Mouse (Mus musculus) embryonic facial prominence, embryonic 15.5 days (tissue): ENCODE results near the gene Hepacam. TPM values are rescaled to one million over a fixed set of nuclear protein-coding genes. Genes with fewer than 3 reads are reported as not detected.

Source experiments
- ATAC-seq: fragments of 200-750 bp; cut with Nextera tagmentation; 2 replicates; pipeline ENCODE4 v1.8.0; 2017; ENCODE audit warnings: low read depth, moderate TSS enrichment; ENCODE audit not compliant: insufficient number of reproducible peaks, low FRiP score, low TSS enrichment
- H3K27ac ChIP-seq: fragments of 300-500 bp; sonication (generic); replicated peaks from 2 replicates; pipeline ENCODE4 v1.5.1; 2015; ENCODE audit warnings: mild to moderate bottlenecking, inconsistent platforms
- H3K27me3 ChIP-seq: fragments of 300-500 bp; sonication (generic); 2 replicates; pipeline ENCODE4 v1.6.1; 2015; ENCODE audit warnings: inconsistent platforms
- H3K36me3 ChIP-seq: fragments of 300-500 bp; sonication (generic); 2 replicates; pipeline ENCODE4 v1.6.1; 2015; ENCODE audit warnings: mild to moderate bottlenecking, inconsistent platforms
- H3K4me1 ChIP-seq: fragments of 300-500 bp; sonication (generic); 2 replicates; pipeline ENCODE4 v1.6.1; 2015; ENCODE audit warnings: inconsistent platforms
- H3K4me2 ChIP-seq: fragments of 300-500 bp; sonication (generic); replicated peaks from 2 replicates; pipeline ENCODE4 v1.6.1; 2015; ENCODE audit warnings: mild to moderate bottlenecking, inconsistent platforms
- H3K4me3 ChIP-seq: fragments of 300-500 bp; sonication (generic); replicated peaks from 2 replicates; pipeline ENCODE4 v1.5.1; 2015; ENCODE audit warnings: mild to moderate bottlenecking, inconsistent platforms
- H3K9ac ChIP-seq: fragments of 300-500 bp; sonication (generic); 2 replicates; pipeline ENCODE4 v1.6.1; 2015; ENCODE audit warnings: inconsistent platforms
- H3K9me3 ChIP-seq: fragments of 300-500 bp; sonication (generic); replicated peaks from 2 replicates; pipeline ENCODE4 v1.6.1; 2016; ENCODE audit warnings: inconsistent platforms
- WGBS: fragments of 180-500 bp; shearing (Covaris S2); methylation state at CpG from one replicate; pipeline ENCODE4 v1.1.7; 2015; 5-methylcytosine and 5-hydroxymethylcytosine counted together
- polyA plus RNA-seq: library from polyadenylated mRNA; unstranded; fragments of >200 nt; fragmentation: Nextera tagmentation; extraction: Ambion mirVana; gene quantifications from 2 replicates; pipeline ENCODE4 v1.2.1, GENCODE M21; 2015

The Hepacam gene
- polyA plus RNA-seq, 1 experiment from 2014 or later: 0.64 TPM

DNA sequence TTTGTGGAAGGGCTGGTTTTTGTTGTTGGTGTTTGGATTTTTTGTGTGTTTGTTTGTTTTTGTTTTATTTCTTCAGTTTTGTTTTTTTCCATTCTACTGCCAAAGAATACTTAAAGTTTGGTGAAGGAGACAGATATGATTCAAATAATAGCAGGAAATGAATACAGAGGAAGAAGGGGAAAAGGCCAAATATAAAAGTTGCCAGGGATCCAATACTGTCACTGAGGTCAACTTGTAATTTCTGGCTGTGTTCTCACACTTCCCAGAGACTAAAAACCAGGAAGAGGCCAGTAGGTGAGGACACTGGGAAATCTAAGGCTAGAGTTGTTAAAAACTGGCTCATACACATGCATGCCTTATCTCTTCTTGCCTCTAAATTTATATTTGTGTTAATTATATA, 5.1 kb upstream of the Hepacam start:
- ATAC-seq: no peak
- H3K36me3 ChIP-seq: no peaks in the 10 kb centered on the region
- no peak overlapping the region for H3K4me3 ChIP-seq
- no peak overlapping the region for H3K27ac ChIP-seq
- H3K9ac ChIP-seq: no peak overlapping the region
- no peak overlapping the region for H3K4me2 ChIP-seq
- H3K9me3 ChIP-seq: no peaks in the 10 kb centered on the region
- H3K4me1 ChIP-seq: peaks cover 6% of the 10 kb centered on the region; the same call in 1 of the 2 replicates
- no peaks in the 10 kb centered on the region for H3K27me3 ChIP-seq

DNA sequence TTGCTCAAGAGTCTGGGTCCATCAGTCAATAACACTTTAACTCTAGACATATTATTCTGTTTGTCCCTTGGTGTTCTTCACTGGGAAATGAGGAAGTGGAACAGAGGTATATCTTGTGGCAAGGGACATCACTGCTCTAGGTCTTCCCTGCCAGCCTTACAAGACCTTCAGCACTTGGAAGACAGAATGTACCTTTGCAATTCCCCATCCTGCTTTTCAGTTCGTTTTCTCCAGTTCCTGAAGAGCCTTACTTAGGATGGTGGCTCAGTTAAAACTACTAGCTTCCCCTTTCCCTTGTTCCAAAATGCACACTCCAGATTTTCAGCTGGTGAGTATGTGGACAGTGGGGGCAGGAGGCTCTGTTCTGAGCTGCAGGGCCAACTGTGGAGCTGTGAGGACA, 4.3 kb upstream of the Hepacam start:
- no peak for ATAC-seq
- Histone ChIP-seq H3K27ac (no peak overlapping the region), H3K4me2 (no peak overlapping the region), H3K4me1 (peaks cover 6% of the 10 kb centered on the region; the same call in 1 of the 2 replicates), H3K36me3 (no peaks in the 10 kb centered on the region), H3K27me3 (no peaks in the 10 kb centered on the region), H3K4me3 (no peak overlapping the region), H3K9me3 (no peaks in the 10 kb centered on the region), H3K9ac (no peak overlapping the region)
- 50% methylated on average over 1 of the region's 1 CpGs for WGBS

DNA sequence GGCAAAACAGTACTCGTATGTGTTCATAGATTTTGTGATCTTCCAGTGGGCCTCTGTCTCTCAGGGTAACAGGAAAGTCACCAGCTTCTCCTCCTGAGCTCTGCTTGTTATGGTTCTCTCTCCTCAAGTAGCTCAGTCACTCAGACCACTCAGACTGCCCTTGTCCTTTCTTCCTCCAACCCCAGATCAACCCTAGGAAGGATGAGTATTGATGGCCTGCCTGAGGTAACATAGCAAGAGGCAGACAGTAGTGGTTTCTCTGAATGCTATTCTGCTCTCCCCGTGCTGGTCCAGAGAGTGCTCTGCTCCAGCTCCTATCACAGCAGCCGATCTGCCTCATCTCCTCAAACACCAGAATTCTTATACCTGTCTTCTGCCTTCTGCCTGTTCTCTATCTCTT, 3.6 kb upstream of the Hepacam start:
- Histone ChIP-seq H3K9me3 (no peaks in the 10 kb centered on the region), H3K4me2 (no peak overlapping the region), H3K4me1 (peaks cover 6% of the 10 kb centered on the region; the same call in 1 of the 2 replicates), H3K36me3 (no peaks in the 10 kb centered on the region), H3K9ac (no peak overlapping the region), H3K4me3 (no peak overlapping the region), H3K27ac (no peak overlapping the region), H3K27me3 (no peaks in the 10 kb centered on the region)
- ATAC-seq: no peak
- WGBS: 67% methylated on average over 3 of the region's 3 CpGs

DNA sequence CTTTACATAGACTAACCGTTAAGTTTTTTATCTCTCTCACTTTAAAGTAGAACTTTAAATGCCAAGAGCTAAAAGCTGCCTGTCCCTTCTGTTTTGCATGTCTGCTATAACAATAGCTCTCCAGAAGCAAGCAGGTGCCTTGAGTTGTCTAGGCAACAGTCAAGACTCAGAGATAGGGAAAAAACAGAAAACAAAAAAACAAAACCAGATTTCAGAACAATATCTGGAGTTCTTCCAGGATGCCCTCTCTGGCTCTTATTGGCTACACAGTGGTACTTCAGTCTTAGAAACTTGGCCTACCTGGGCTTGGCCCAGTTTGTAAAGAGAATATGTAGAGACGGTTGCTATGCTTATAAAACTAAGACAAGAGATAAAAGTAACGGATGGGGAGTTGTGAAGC, 2.8 kb upstream of the Hepacam start:
- Histone ChIP-seq H3K27me3 (no peaks in the 10 kb centered on the region), H3K4me2 (no peak overlapping the region), H3K9me3 (no peaks in the 10 kb centered on the region), H3K27ac (no peak overlapping the region), H3K9ac (no peak overlapping the region), H3K4me3 (no peak overlapping the region), H3K36me3 (no peaks in the 10 kb centered on the region), H3K4me1 (peaks cover 4% of the 10 kb centered on the region; the same call in 1 of the 2 replicates)
- ATAC-seq: no peak
- 78% methylated on average over 3 of the region's 3 CpGs for WGBS

DNA sequence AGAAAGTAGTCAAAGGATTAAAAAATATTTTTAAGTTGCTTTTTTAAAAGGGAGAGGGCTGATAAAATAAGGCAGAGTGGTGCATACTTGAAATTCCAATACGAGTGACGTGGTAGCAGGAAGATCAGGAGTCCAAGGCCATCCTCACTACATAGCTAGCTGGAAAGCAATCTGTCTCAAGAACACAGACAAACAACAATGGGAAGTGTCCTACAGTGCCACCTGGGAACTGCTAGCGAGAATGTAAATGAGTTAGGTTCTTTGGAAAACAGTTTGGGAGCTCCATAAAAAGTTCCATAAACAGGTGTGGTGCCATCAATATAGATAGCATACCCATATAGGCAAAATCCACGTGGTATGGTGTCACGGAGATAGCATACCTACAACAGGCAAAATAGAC, 1.4 kb upstream of the Hepacam start:
- H3K9ac ChIP-seq: no peak overlapping the region
- ATAC-seq: no peak
- no peak overlapping the region for H3K4me2 ChIP-seq
- H3K4me3 ChIP-seq: no peak overlapping the region
- no peaks in the 10 kb centered on the region for H3K27me3 ChIP-seq
- no peaks in the 10 kb centered on the region for H3K4me1 ChIP-seq
- 58% methylated on average over 5 of the region's 5 CpGs for WGBS
- H3K27ac ChIP-seq: no peak overlapping the region
- no peaks in the 10 kb centered on the region for H3K9me3 ChIP-seq
- H3K36me3 ChIP-seq: no peaks in the 10 kb centered on the region

DNA sequence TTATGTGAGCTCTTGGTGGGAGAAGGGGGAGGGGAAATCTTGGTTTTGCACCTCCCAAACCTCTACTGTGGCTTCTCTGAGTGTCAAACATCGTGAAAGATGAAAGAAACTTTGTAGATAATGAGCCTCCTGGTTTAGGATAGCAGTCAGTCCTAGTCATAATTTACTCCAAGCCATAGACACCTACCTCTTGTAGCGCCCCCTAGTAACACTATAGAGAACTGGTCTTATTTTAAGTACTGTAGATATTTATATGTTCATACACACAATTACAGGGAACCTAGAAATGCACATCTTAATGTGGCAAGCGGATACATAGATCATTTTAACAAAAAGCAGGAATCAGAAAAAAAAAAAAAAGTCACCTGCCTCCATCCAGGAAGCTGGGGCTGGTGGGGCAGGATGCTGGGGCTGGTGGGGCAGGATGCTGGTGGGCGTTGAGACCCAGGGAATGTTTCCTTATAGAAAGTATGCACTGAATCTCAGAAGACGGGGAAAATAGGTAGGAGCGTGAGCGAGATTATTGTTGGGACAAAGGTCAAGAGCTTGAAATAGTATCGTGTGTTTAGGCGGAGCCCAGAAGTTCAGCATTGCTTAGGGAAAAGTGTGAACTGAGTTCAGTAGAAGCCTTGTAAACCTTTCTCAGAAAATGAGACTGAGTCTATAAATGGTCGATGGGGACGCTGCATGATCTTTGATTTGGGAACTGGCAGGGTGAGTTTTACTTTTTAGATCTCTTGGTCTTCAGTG, 1.1 kb downstream of the Hepacam start:
- H3K4me3 ChIP-seq: no peak overlapping the region
- H3K9me3 ChIP-seq: no peaks in the 10 kb centered on the region
- no peaks in the 10 kb centered on the region for H3K27me3 ChIP-seq
- no peak overlapping the region for H3K9ac ChIP-seq
- no peaks in the 10 kb centered on the region for H3K36me3 ChIP-seq
- no peak for ATAC-seq
- H3K4me2 ChIP-seq: no peak overlapping the region
- no peak overlapping the region for H3K27ac ChIP-seq
- H3K4me1 ChIP-seq: no peaks in the 10 kb centered on the region
- 72% methylated on average over 11 of the region's 11 CpGs for WGBS

DNA sequence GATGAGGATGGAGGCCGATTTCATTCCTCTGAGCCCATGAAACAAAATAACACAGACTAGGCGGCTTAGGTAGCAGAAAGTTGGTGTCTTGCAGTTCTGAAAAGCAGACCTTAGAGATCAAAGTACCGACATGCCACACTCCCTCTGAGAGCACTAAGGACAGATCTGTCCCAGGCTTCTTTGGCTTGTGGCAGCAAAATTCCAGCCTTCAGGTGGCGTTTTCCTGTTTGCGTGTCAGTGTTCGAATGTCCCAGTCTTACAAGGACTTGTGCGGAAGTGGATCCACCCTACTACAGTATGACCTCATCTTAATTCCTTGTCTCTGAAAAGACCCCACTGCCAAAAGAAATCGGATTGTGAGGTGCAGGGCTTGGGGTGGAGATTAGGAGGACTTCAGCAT, 1.7 kb downstream of the Hepacam start:
- H3K4me2 ChIP-seq: no peak overlapping the region
- no peaks in the 10 kb centered on the region for H3K36me3 ChIP-seq
- ATAC-seq: no peak
- H3K4me3 ChIP-seq: no peak overlapping the region
- H3K27me3 ChIP-seq: no peaks in the 10 kb centered on the region
- H3K9ac ChIP-seq: no peak overlapping the region
- 75% methylated on average over 8 of the region's 8 CpGs for WGBS
- no peaks in the 10 kb centered on the region for H3K9me3 ChIP-seq
- no peaks in the 10 kb centered on the region for H3K4me1 ChIP-seq
- no peak overlapping the region for H3K27ac ChIP-seq

DNA sequence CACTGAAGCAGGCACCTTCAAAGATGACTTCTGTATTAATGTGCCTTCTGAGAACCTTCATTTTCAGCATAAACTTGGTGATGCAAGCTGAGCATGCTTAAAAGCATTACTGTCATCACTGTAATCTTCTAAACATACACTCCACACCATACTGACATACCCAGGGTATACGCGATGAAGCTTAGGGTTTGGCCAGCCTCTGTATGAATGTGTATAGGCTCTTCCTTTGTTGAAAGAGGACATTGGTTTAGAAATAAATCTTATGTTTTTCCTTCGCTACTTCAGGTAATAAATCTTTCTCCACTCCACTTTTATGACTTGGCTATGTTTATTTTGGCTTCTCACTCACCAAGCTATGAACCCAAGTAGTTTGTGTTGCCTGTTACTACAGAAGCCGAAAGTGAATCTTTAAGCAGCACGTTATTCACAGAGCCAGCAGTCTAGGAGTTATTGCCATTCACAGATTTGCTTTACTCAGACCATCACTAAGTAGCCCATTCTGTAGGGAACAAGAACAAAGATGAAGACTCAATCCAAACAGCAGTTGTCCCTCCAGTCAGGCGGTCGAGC, 4.2 kb downstream of the Hepacam start:
- no peak for ATAC-seq
- 89% methylated on average over 7 of the region's 7 CpGs for WGBS

DNA sequence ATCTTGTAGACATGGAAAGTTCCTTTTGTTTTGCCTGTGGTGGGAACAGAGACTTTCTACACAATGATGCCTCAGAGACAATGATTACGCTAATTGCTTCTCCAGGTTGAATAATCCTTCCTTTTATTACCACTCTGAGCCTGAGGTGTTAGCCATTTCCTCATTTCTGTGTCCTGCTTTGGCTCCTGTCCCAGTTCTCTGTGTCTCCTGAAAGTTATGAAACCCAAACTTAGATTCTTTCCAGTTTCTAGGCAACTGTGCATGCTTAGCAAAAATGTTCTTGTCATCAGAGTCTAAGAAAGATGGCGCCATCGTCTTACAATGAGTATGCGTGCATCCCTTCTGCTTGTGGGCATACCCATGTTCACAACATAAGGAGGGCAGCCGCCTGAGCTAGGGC, 8.6 kb downstream of the Hepacam start:
- Histone ChIP-seq H3K9ac (no peak overlapping the region), H3K36me3 (no peaks in the 10 kb centered on the region), H3K27ac (no peak overlapping the region), H3K4me1 (no peaks in the 10 kb centered on the region), H3K9me3 (no peaks in the 10 kb centered on the region), H3K27me3 (no peaks in the 10 kb centered on the region), H3K4me2 (no peak overlapping the region), H3K4me3 (no peak overlapping the region)
- no peak for ATAC-seq
- 89% methylated on average over 5 of the region's 5 CpGs for WGBS

More for the DNA sequence above, 4.2 kb downstream of the Hepacam start:
- Histone ChIP-seq H3K27ac (no peak overlapping the region), H3K9ac (no peak overlapping the region), H3K4me2 (no peak overlapping the region), H3K36me3 (no peaks in the 10 kb centered on the region), H3K9me3 (no peaks in the 10 kb centered on the region), H3K27me3 (no peaks in the 10 kb centered on the region), H3K4me3 (no peak overlapping the region), H3K4me1 (no peaks in the 10 kb centered on the region)

DNA sequence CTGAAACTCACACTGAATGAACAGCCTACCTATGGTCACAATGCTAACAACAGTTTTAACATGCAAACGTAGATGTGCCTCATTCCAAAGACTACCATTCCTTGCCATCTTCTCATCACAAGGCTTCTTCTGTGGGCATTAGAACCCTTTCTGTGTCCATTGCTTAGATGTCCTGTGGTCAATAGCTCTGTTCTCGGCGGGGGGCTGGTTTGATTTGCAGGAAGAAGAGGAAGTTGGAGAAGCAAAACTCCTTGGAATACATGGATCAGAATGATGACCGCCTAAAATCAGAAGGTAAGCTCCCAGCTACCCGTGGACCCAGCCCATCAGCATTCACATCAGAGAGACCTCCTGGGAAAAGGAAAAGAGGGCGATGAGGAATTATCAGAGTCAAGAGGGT, 16.0 kb downstream of the Hepacam start:
- Histone ChIP-seq H3K27ac (no peak overlapping the region), H3K4me2 (no peak overlapping the region)

DNA sequence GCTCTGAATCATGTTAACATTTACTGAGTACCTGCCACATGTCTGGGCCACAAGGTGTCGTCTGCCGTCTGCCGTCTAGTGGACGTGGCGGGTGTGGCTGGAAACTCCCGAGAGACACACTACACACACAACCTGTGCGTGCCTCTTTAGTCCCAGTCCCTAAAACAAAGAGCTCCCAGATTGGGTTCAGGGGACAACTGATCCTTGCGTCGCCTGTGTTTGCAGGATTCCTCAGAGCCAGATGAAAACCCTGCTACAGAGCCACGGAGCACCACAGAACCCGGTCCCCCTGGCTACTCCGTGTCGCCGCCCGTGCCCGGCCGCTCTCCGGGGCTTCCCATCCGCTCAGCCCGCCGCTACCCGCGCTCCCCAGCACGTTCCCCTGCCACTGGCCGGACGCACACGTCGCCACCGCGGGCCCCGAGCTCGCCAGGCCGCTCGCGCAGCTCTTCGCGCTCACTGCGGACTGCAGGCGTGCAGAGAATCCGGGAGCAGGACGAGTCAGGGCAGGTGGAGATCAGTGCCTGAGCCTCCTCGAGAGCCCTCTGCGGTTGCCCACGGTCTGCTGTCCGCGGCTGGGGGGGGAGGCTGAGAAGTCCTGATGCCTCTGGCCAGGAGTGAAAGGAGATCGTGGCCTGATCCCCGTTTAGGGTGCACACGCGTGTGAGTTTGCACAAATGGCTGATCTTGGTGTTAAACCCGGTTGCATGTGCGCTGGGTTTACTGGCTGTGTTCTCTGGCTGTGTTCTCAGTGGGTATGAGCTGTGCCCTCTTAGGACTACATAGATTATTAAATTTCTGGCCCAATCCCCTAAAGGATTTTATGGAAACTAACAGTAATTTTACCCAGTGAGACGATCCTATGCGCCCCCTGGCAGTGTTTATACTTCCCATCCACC, 17.4 kb downstream of the Hepacam start:
- peak; percentile 59 for ATAC-seq
- Histone ChIP-seq H3K36me3 (no peaks in the 10 kb centered on the region), H3K4me3 (peak overlapping the region; percentile 48), H3K4me2 (peak overlapping the region; percentile 87), H3K9me3 (no peaks in the 10 kb centered on the region), H3K9ac (peak overlapping the region; percentile 47), H3K27ac (no peak overlapping the region), H3K27me3 (peaks cover 6% of the 10 kb centered on the region; the same call in 1 of the 2 replicates), H3K4me1 (0 out of 2 replicates have a peak, but pooled peaks cover 7% of the 10 kb centered on the region)
- WGBS: 5% methylated on average over 54 of the region's 54 CpGs

More for the DNA sequence above, 16.0 kb downstream of the Hepacam start:
- 92% methylated on average over 6 of the region's 6 CpGs for WGBS
- H3K4me3 ChIP-seq: no peak overlapping the region
- no peaks in the 10 kb centered on the region for H3K9me3 ChIP-seq
- no peak overlapping the region for H3K9ac ChIP-seq
- no peak for ATAC-seq
- peaks cover 6% of the 10 kb centered on the region; the same call in 1 of the 2 replicates for H3K27me3 ChIP-seq
- H3K4me1 ChIP-seq: 0 out of 2 replicates have a peak, but pooled peaks cover 7% of the 10 kb centered on the region
- H3K36me3 ChIP-seq: no peaks in the 10 kb centered on the region
